Mouse (Mus musculus): Measurements from ENCODE around the gene Cttnbp2nl. TPM values are rescaled to one million over a fixed set of nuclear protein-coding genes. Genes with fewer than 3 reads are reported as not detected.

Gene Cttnbp2nl
- under 1 TPM in 1 of 3 experiments, not detected in 2; 0.29 TPM for polyA plus RNA-seq (2017; shearing (Covaris generic))

DNA sequence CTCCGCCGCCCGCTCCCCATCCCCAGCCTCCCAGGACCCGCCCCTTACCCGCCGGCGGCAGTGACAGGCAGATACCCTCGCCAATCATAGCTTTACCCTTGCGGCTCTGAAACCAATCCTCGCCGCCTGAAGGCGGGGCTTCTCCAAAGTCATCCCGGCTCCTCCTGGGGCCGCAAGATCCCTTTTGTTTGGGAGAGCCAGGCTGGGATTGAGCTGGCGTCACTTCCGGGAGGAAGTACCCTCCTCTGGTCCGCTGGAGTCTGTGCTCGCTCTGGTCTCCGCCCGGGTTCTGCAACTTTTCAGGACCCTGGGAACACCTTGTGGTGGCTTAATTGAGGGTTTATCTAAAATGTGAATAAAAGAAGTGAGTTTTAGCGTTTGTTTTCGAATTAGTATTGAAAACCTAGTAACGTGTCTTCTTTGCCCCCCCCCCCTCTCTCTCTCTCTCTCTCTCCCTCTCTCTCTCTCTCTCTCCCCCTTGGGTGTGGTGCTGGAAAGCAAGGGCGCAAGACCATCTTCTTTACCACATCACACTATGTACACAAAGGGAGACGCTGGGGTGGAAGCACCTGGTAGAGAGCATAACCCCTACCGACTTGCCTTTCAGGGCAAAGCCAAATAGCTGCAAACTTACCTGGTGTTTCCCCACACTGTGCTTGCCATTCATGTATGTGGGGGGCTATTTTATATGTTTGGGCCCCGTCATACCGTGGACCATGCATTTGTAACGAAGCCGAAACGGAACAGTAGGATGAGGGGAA, at the start of gene Cttnbp2nl:
TSS of gene Cttnbp2nl (minus strand) at position 210 of the 761 bp plus-strand sequence.
- peak; percentile 94 for ATAC-seq

DNA sequence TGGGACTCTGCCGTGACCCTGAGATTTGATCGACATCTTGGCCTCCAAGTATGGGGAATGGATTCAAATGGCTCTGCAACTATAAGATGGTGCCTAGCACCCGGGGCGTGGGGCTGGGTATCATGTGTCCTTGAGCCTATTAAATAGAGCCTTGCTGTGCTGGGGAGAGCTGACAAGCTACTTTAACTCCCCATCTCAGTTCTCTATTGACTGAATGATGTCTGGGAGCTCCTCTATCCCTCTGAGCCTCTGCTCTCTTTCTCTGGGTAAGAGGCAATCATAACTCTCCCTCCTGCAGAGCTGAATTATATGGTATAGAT, 47.3 kb upstream of the Cttnbp2nl start:
- ATAC-seq = no peak

DNA sequence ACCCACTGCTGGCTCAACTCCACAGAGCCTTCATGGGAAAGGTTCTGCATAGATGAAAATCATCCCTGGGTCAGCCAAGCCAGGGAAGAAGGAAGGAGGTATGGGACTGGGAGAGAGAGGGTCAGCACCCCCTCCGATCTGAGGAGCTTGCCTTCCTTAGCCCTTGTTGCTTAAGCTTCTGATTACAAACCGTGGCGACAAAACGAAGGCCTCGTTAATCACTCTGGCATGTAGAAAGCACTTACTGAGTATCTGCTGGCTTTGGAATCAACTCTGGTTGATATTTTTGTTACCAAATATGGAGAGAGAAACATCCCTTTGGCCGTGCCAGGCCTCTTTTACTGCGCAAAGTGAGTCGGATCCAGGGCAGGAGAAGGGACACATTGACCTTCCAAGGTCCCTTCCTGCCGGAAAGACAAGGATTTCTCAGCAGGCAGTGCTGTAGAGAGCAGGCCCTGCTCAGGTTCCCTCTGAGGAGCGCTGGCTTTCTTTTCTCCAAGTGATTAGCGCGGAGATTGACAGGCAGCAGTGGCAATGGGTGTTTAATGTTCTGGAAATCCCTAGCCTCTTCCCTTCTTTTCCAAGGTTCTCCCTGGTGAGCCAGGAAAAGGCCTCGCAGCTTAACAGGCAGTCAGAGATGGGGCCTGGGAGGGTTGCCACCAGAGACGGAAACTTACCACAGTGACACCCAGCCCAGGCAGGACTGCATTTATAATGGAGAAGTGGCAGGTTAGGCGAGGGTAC, 46.8 kb upstream of the Cttnbp2nl start:
- no peak for ATAC-seq

DNA sequence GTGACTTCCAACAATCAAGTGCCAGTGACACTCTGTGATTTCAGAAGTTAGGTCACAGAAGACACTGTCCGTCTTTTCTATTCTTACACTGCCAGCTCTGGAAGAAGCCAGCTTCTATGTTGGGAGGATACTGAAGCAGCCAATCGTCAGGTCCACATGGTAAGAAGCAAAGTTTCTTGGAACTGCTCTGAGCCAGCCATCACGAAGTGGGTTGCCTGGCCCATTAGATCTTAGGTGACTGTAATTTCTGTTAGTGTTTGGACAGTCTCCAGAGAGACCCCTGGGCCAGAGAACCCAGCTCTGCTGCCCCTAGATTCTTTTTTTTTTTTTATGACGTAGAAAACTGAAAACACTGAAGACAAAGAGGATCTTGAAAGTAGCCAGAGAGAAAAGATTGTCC, 44.6 kb upstream of the Cttnbp2nl start:
- ATAC-seq = no peak

DNA sequence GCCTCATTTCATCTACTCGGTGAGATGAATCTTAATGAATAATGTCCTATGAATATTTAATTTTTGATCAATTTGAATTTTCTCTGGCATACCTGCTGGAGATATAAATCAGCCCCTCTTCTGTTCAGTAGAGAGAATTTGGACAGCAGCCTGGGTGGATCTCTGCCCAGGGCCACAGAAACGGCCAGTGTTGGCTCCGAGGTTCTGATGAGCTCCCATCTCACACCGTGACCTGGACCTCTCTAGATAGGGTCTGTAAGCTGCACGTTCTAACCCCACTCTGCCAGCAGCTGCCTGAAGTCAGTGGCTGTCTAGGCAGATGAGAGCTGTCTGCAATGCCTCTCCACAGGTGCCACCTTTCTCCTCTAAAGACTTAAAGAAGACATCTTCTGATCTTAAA, 42.1 kb upstream of the Cttnbp2nl start:
- ATAC-seq = no peak

DNA sequence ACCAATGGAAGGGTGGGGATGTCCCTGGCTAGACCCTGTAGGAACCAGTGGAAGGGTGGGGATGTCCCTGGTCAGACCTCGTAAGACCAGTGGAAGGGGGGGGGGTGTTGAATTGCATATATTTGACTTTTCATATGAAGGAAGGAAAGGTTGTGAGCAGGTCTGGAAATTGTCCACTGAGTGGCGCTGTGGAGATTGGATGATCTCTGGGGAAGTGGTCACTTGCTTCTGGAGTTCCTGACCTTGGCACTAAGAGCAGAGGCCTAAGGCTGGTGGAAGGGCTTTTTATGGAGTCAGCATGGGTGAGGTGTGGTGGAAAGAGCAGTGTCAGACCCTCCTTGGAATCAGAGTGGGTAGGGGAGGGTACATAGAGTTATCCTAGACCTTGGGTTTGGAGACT, 41.5 kb upstream of the Cttnbp2nl start:
- ATAC-seq = no peak

DNA sequence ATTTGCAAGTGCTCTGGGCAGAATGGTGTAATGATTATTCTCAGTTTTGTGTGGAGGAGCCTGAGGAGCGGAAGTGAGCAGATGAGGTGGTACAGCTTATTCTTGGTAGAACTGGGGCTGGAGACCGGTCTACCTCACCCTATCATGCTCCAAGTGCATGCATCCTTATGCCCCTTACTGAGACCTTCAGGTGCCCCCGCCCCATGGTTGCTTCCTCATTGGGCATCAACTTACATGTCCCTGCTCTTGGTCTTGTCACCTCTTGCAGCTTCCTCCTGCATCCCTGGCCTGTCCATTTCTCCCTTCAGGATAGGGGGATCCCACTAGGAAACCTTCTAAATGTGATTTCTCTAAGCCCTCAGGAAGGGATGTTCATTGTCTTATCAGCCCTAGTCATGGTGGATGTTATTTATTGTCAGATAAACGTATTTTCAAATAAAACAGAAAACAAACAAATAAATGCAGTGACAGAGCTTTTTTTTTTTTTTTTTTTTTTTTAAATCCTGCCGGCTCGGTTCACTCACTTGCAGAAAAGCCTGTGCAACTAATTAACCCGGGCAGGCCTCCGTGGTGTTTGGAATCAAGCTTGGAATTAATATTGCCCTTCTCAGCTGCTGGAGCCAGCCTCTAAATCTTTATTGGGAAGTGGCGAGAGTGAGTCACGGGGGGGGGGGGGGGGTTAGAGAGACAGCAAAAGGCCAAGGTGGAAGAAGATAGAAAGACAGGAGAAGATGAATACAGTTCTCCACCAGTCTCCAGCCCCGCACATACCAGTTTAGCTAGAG, 40.0 kb upstream of the Cttnbp2nl start:
- no peak for ATAC-seq

DNA sequence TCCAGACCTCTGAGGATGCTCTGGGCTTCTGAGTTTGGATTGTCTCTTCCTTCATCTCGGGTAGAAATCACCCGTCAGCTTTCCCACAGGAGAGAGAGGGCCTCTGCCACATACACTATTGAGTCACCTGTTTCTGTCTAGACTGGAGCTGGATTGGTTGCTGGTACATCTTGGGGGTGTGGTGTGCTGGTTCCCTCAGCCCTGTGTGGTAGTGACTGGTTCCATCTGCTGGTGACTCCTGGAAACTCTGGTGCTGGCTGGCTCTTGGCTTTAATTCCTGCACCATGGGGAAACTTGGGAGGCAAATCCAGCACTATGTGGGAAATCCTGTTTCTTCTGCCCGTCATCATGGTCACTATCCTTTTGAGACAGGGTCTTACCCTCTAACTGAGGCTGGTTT, 38.0 kb upstream of the Cttnbp2nl start:
- ATAC-seq = no peak

DNA sequence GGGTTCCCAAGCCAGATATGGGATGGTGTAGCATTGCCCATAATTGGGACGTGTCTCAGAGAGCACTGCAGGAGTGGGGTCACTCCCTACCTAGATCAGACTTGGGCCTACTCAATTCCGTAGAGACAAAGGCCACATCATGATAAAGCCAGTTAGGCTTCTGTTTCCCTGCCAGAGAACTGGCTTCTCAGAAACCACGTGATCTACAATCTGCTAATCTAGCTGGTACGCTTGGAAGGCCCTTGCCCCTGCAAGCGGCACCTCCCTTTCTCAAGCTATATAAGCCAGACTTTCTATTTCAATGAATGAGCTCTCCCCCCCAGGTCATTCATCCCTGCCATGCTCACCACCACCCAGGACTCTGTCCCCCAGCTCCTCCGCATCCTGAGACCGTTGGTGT, 37.2 kb upstream of the Cttnbp2nl start:
- no peak for ATAC-seq

DNA sequence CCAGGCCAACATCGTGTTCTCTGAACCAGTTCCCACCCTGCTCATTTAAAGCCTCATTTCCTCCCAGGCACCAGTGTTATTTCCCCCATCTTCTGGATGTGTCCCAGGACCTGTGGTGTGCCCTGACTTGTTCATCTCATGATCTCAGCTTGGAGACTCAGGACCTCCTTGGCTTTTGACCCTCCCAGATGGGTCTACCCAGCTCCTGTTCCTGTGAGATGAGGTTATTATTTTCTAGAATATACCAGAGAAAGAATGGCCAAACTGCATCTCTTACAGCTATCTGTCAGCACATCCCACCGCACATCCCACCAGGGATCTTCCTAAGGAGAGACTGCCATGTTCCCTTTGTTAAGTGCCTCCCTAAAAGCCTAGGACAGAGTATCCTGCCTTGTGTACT, 35.7 kb upstream of the Cttnbp2nl start:
- ATAC-seq = no peak

DNA sequence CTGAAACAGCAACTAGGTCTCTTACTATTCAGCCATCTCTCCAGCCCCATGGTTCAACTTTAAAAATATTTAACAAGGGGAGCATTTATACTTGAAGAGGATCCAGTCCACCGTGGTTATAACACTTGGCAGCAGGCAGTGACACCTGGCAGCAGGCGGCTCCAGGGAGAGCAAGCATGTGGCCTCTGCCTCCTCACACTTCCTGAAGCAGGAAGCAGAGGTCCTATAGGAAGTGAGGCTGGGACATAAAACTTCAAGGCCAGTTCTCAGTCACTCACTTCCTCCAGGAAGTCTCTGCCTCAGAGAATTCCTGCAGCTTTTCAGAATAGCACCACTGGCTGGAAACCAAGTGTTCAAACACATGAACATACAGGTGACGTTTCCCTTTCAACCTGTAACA, 34.4 kb upstream of the Cttnbp2nl start:
- no peak for ATAC-seq

DNA sequence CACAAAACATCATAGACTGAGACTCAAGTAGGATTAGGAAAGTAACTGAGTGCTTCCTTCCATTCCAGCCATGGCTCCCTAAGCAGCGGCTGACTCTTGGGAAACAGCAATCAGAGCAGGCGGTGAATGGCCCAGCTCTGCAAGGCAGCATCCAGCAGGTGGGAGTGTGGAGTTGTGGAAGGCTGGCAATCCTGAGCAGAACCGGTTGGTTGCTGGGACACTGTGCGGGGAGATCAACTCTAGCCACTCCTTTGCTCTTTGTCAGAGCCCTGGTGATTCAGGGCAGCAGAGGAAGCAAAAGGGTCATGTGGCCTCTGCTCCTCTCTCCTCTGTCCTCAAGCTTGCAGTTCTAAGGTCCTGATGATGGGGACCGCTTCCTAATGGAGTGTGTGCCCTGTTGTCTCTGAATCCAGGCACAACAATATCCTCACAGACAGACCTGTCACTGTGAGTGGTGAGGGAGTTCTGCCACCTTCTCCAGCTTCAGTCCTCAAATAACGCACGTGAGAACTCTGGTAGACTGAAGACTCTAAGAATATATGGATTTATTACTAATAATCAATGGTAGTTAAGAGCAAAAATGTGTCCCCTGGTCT, 25.4 kb upstream of the Cttnbp2nl start:
- no peak for ATAC-seq

DNA sequence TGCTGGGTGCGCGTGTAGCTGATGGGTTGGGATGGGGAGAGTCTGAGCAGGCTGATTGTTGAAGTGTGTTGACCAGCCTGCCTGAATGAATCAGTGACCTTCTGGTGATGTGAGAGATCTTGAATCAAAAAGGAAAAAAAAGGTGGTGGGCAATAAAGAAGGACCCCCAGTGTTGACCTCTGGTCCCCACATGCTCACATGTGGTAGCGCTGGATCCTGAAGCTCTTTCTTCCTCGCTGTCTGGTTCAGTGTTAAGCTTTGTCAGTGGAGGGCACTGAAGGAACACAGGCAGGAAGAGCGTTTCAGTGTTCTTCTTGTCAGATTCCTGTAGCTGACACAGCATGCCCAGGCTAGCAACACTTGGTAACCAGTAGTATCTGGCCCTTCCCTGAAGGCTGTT, 22.9 kb upstream of the Cttnbp2nl start:
- ATAC-seq = no peak

DNA sequence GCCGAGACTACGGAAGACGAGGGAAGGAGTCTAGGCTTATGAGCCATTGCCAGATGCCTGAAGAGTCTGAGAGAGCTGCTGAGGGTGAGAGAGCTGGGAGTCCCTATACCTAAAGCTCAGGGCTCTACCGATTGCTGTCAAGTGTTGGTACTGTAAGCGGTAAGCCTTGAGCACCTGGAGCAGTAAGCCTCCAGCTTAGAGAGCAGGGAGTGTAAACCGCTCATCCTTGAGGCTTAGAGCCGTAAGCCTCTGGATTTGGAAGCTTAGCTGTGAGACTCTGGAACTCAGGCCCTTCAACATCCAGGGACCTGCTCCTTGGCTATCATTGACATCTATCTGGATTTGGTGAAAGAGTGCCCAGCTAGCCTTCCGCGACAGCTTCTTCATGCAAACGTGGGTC, 19.6 kb upstream of the Cttnbp2nl start:
- ATAC-seq = no peak

DNA sequence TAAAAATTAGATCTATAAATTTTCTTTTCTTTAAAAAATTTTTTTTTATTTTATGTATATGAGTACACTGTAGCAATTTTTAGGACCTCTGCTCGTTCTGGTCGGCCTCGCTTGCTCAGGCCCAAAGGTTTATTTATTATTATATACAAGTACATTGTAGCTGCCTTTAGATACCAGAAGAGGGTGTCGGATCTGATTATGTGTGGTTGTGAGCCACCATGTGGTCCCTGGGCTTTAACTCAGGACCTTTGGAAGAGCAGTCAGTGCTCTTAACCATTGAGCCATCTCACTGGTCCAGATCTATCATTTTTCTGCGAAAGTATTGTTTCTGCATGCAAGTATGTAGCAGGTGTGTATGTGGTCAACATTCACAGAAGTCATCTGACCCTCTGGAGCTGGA, 18.3 kb upstream of the Cttnbp2nl start:
- ATAC-seq = no peak

DNA sequence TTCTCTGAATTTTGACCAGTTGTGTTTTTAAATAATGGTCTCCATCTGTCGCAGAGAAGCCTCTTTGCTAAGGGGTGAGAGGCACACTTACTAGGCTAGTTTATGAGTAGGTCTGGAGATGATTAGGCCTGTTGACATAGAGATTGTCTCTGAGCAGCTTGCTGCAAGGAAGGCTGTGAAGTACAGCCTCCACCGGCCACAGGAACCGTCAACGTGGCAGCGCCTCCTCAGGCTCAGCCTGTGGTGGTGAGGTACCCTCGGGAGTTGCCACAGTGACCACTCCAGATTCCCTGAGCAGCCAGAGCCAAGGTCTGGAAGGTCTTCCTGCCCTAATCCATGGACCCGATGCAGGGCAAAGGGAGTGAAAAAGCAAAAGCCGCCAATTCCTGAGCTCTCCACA, 17.6 kb upstream of the Cttnbp2nl start:
- ATAC-seq = no peak

DNA sequence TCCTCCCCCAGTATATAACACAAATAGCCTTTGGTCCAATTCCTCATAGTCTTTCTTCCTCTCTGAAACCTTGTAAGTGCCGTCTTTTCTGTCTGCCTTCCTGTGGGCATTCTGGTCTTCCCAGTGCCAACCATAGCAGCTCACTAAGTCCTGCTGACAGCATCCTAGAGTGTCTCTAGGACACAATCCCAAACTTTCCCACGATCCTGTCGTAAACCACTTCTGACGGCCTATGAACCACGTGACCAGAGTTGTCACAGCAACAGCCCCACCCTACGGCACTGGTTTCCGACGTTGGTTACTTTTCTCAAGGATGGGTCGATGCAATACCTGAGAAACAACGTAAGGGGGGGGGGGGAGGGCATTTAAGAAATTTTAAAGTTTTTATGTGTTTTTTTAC, 13.6 kb upstream of the Cttnbp2nl start, which contains the start of gene 4930564D02Rik:
TSS of gene 4930564D02Rik (plus strand) at position 301 of the 400 bp plus-strand sequence.
- ATAC-seq = no peak

DNA sequence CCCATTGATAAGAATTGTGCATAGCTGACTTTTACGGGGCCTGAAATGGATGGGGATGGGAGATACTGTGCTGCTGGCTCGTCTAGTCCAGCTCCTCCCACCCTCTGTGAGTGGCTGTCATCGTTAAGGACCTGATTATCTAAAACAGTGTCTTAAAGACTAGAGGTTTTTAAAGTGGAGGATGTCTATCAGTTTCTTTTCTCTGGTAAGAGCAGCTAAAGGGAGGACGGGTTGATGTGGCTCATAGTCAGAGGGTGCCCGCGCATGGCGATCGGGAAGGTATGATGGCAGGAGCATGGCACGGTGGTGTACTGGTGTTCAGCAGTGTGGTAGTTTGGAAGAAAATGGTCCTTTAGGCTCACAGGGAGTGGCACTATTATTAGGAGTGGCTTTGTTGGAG, 9.7 kb upstream of the Cttnbp2nl start:
- ATAC-seq = no peak

DNA sequence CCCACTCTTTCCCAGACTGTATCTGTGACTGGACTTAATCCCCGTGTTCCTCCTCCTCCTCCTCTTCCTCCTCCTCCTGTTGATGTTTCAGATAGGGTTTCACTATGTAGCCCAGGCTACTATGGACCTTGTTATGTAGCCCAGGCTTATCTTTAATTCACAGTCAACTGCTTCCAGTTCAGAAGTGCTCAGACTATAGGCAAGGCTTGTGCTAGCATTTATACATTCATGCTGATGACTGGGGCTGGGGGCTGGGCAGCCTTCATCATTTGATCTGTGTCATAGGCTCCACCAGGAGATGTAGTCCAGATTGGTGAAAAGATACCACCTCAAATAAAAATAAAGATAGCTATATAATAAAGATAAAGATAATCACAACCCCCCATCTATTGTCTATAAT, 9.0 kb upstream of the Cttnbp2nl start:
- ATAC-seq = no peak

DNA sequence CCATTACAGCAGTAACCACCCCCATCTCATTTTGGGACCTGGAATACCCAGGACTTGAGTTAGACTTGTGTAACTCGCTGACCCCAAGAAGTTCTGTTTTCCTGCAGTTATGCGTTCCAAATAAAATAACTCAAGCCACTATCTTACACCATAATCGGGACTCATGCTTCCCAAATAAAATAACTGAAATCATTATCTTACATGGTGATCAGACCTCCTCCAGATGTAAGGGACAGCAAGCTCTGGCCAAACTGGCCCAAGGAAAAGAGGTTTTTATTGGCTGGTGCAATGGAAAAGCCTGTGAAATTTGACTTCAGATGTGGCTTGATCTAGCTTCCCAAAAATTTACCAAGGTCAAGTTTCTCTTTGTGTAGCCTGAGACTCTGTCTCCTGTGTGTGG, 8.6 kb upstream of the Cttnbp2nl start:
- no peak for ATAC-seq

DNA sequence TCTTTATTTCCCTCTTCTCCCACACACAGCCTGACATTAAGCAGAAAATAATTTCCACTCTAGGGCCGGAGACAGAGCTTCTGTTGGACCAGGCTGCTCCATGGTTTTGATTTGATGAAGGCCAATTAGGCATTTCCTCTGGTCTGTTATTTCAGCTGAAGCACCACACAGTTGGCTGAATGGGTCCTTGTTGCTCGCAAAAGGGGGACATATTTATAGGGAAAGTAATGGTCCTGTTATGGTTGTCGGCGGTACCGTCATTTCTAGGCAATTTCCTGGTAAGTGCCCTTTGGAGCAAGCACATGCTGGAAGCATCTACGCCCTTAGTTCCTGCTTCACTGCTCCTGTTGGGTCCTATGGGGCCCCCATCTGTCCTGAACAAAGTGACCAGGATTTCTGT, 8.0 kb upstream of the Cttnbp2nl start:
- ATAC-seq = no peak

DNA sequence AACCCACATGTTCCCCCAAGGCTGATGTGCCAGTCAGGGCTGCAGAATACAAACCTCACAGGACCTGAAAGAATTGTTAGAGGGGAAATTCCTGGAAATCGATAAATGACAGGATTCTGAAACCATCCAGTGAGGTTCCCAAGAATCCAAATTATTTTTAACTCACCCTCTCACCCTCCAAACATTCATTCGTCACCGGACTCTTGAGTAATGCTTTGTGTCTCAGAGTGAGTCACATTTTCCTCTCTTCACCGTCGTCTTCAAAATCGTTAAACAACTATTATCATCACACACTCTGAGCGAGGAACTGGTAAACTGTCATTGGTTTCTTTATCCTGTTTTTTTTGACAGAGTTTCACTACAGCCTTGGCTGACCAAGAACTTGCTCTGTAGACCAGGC, 7.0 kb upstream of the Cttnbp2nl start:
- no peak for ATAC-seq
